Mouse (Mus musculus): ENCODE results near the gene Atf7ip2. TPM values are rescaled to one million over a fixed set of nuclear protein-coding genes. Genes with fewer than 3 reads are reported as not detected.
"Not testable (repeated sequence)": the region's sequence is repeated elsewhere in the genome, so short reads cannot be mapped to it uniquely, and the experiment has no call there.

The Atf7ip2 gene
- polyA plus RNA-seq (2015; fragmentation: Nextera tagmentation; extraction: Ambion mirVana): 0.08 and 0.10 TPM in 2 replicates

GRCm38 (mm10) chr16:10192679-10193506, at the start of gene Atf7ip2:
Atf7ip2 (plus strand) TSS chr16:10192712.
- H3K4me1 ChIP-seq (replicated peaks): peaks cover 6% of the 10 kb centered on the region
- peak within 1 kb of the TSS; percentile 55 for H3K4me3 ChIP-seq (replicated peaks)
- H3K36me3 ChIP-seq (replicated peaks): no peaks in the 10 kb centered on the region
- no peaks in the 10 kb centered on the region for H3K9me3 ChIP-seq (replicated peaks)
- no peak within 1 kb of the TSS; the same call in 1 of the 2 replicates for H3K9ac ChIP-seq
- peak; percentile 86 for ATAC-seq (ENCODE audit: insufficient read depth)
- peak within 1 kb of the TSS; percentile 84 for H3K4me2 ChIP-seq
- peaks cover 13% of the 10 kb centered on the region for H3K27me3 ChIP-seq
- WGBS (ENCODE audit: insufficient replicate concordance): under 1% methylated on average over 63 of the region's 63 CpGs
- H3K27ac ChIP-seq (replicated peaks): no peak within 1 kb of the TSS

GRCm38 (mm10) chr16:10143166-10143565, 49.3 kb upstream of the Atf7ip2 start:
- no peak overlapping the region for H3K27ac ChIP-seq (replicated peaks)
- no peak for ATAC-seq (ENCODE audit: insufficient read depth)
- WGBS (ENCODE audit: insufficient replicate concordance): 32% methylated on average over 2 of the region's 2 CpGs

GRCm38 (mm10) chr16:10147401-10147800, 45.1 kb upstream of the Atf7ip2 start:
- Histone ChIP-seq H3K9ac (no peak overlapping the region), H3K4me2 (no peak overlapping the region), H3K4me3 (replicated peaks) (no peak overlapping the region), H3K9me3 (replicated peaks) (no peaks in the 10 kb centered on the region), H3K27me3 (no peaks in the 10 kb centered on the region), H3K27ac (replicated peaks) (no peak overlapping the region), H3K4me1 (replicated peaks) (no peaks in the 10 kb centered on the region), H3K36me3 (replicated peaks) (no peaks in the 10 kb centered on the region)
- no peak for ATAC-seq (ENCODE audit: insufficient read depth)
- 78% methylated on average over 5 of the region's 5 CpGs for WGBS (ENCODE audit: insufficient replicate concordance)

More at GRCm38 (mm10) chr16:10143166-10143565, 49.3 kb upstream of the Atf7ip2 start:
- Histone ChIP-seq H3K4me3 (replicated peaks) (no peak overlapping the region), H3K9me3 (replicated peaks) (no peaks in the 10 kb centered on the region), H3K4me1 (replicated peaks) (no peaks in the 10 kb centered on the region), H3K4me2 (no peak overlapping the region), H3K9ac (no peak overlapping the region), H3K27me3 (no peaks in the 10 kb centered on the region), H3K36me3 (replicated peaks) (no peaks in the 10 kb centered on the region)

- H3K27me3 ChIP-seq: no peaks in the 10 kb centered on the region
- H3K36me3 ChIP-seq (replicated peaks): no peaks in the 10 kb centered on the region
- no peak overlapping the region for H3K4me3 ChIP-seq (replicated peaks)
- no peaks in the 10 kb centered on the region for H3K4me1 ChIP-seq (replicated peaks)
- WGBS (ENCODE audit: insufficient replicate concordance): 75% methylated on average over 8 of the region's 8 CpGs
- H3K27ac ChIP-seq (replicated peaks): no peak overlapping the region
- H3K9me3 ChIP-seq (replicated peaks): no peaks in the 10 kb centered on the region
- H3K9ac ChIP-seq: no peak overlapping the region
- no peak overlapping the region for H3K4me2 ChIP-seq
- no peak for ATAC-seq (ENCODE audit: insufficient read depth)
Measured at GRCm38 (mm10) chr16:10169123-10169905, 23.2 kb upstream of the Atf7ip2 start.

- H3K4me2 ChIP-seq: no peak within 1 kb of the TSS
- no peaks in the 10 kb centered on the region for H3K9me3 ChIP-seq (replicated peaks)
- WGBS (ENCODE audit: insufficient replicate concordance): 70% methylated on average over 22 of the region's 22 CpGs
- H3K9ac ChIP-seq: no peak within 1 kb of the TSS
- no peaks in the 10 kb centered on the region for H3K27me3 ChIP-seq
- H3K4me1 ChIP-seq (replicated peaks): no peaks in the 10 kb centered on the region
- no peak for ATAC-seq (ENCODE audit: insufficient read depth)
- H3K4me3 ChIP-seq (replicated peaks): no peak within 1 kb of the TSS
- no peak within 1 kb of the TSS for H3K27ac ChIP-seq (replicated peaks)
- no peaks in the 10 kb centered on the region for H3K36me3 ChIP-seq (replicated peaks)
Measured at GRCm38 (mm10) chr16:10170005-10170404, 22.5 kb upstream of the Atf7ip2 start, which contains the start of gene Rpl39l. Rpl39l (plus strand) TSS chr16:10170226.

GRCm38 (mm10) chr16:10171276-10171675, 21.2 kb upstream of the Atf7ip2 start:
- Histone ChIP-seq H3K27ac (replicated peaks) (no peak overlapping the region), H3K27me3 (no peaks in the 10 kb centered on the region), H3K9ac (no peak overlapping the region), H3K9me3 (replicated peaks) (no peaks in the 10 kb centered on the region), H3K36me3 (replicated peaks) (no peaks in the 10 kb centered on the region), H3K4me3 (replicated peaks) (no peak overlapping the region), H3K4me1 (replicated peaks) (no peaks in the 10 kb centered on the region), H3K4me2 (no peak overlapping the region)
- WGBS (ENCODE audit: insufficient replicate concordance): 55% methylated on average over 4 of the region's 4 CpGs
- ATAC-seq (ENCODE audit: insufficient read depth): no peak

- Histone ChIP-seq H3K27ac (replicated peaks) (no peak overlapping the region), H3K27me3 (no peaks in the 10 kb centered on the region), H3K9me3 (replicated peaks) (no peaks in the 10 kb centered on the region), H3K4me3 (replicated peaks) (no peak overlapping the region), H3K9ac (no peak overlapping the region), H3K4me1 (replicated peaks) (no peaks in the 10 kb centered on the region), H3K36me3 (replicated peaks) (no peaks in the 10 kb centered on the region), H3K4me2 (no peak overlapping the region)
- no peak for ATAC-seq (ENCODE audit: insufficient read depth)
- 36% methylated on average over 3 of the region's 3 CpGs for WGBS (ENCODE audit: insufficient replicate concordance)
Measured at GRCm38 (mm10) chr16:10172179-10172820, 20.2 kb upstream of the Atf7ip2 start.

- not testable (repeated sequence) for H3K4me3 ChIP-seq (replicated peaks); H3K9me3 ChIP-seq (replicated peaks); H3K4me1 ChIP-seq (replicated peaks); ATAC-seq (ENCODE audit: insufficient read depth); H3K27ac ChIP-seq (replicated peaks); H3K4me2 ChIP-seq; H3K9ac ChIP-seq; H3K27me3 ChIP-seq; H3K36me3 ChIP-seq (replicated peaks)
- 79% methylated on average over 10 of the region's 10 CpGs for WGBS (ENCODE audit: insufficient replicate concordance)
Measured at GRCm38 (mm10) chr16:10187461-10187860, 5.1 kb upstream of the Atf7ip2 start.

- no peak for ATAC-seq (ENCODE audit: insufficient read depth)
- WGBS (ENCODE audit: insufficient replicate concordance): 60% methylated on average over 1 of the region's 1 CpGs
Measured at GRCm38 (mm10) chr16:10208777-10209176, 16.3 kb downstream of the Atf7ip2 start.

GRCm38 (mm10) chr16:10216366-10216765, 23.9 kb downstream of the Atf7ip2 start:
- ATAC-seq (ENCODE audit: insufficient read depth); H3K9ac ChIP-seq: not testable (repeated sequence)

More at GRCm38 (mm10) chr16:10208777-10209176, 16.3 kb downstream of the Atf7ip2 start:
- Histone ChIP-seq H3K4me1 (replicated peaks) (no peaks in the 10 kb centered on the region), H3K27ac (replicated peaks) (no peak overlapping the region), H3K9ac (no peak overlapping the region), H3K4me3 (replicated peaks) (no peak overlapping the region), H3K9me3 (replicated peaks) (no peaks in the 10 kb centered on the region), H3K27me3 (no peaks in the 10 kb centered on the region), H3K36me3 (replicated peaks) (no peaks in the 10 kb centered on the region), H3K4me2 (no peak overlapping the region)

GRCm38 (mm10) chr16:10217020-10217419, 24.5 kb downstream of the Atf7ip2 start:
- not testable (repeated sequence) for H3K27ac ChIP-seq (replicated peaks); H3K36me3 ChIP-seq (replicated peaks); H3K9ac ChIP-seq; H3K4me1 ChIP-seq (replicated peaks); ATAC-seq (ENCODE audit: insufficient read depth); H3K27me3 ChIP-seq; H3K4me2 ChIP-seq; H3K4me3 ChIP-seq (replicated peaks); H3K9me3 ChIP-seq (replicated peaks)
- 54% methylated on average over 2 of the region's 2 CpGs for WGBS (ENCODE audit: insufficient replicate concordance)

More at GRCm38 (mm10) chr16:10216366-10216765, 23.9 kb downstream of the Atf7ip2 start:
- H3K36me3 ChIP-seq (replicated peaks); H3K4me3 ChIP-seq (replicated peaks); H3K9me3 ChIP-seq (replicated peaks); H3K4me1 ChIP-seq (replicated peaks); H3K27me3 ChIP-seq; H3K4me2 ChIP-seq; H3K27ac ChIP-seq (replicated peaks): not testable (repeated sequence)
- whole genome bisulfite sequencing (ENCODE audit: insufficient replicate concordance): 59% methylated on average over 1 of the region's 1 CpGs
